Mouse (Mus musculus): ENCODE measurements at regions not wholly inside any gene's neighbourhood (a gene's known extent, or its start where the extent isn't known, plus 50 kb on each side); places are given as distances from the start of the nearest gene placed in this dataset.
"Not testable (repeated sequence)": the region's sequence is repeated elsewhere in the genome, so short reads cannot be mapped to it uniquely, and the experiment has no call there.

DNA sequence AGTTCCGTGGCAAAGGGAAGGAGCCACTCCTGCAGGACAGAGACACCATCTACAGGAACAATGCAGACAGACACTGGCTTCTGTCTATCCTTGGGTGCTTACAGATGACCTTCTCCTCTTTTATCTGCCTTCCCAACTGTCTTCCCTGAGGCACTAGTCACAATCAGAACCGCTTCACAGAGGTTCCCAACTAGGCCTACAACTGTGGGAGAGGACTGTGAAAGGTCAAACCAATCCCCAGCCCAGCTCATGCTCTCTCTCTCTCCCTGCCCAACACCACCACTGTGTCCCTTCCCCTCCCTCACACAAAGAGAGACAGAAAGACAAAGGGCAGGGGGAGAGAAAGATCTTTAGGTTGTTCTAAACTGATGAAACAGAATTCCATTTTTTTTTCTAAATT is 61.3 kb downstream of the Tmem17 start:
- WGBS, result 66% methylated on average over 2 of the region's 2 CpGs
- H3K4me1 ChIP-seq, result peaks cover 5% of the 10 kb centered on the region

DNA sequence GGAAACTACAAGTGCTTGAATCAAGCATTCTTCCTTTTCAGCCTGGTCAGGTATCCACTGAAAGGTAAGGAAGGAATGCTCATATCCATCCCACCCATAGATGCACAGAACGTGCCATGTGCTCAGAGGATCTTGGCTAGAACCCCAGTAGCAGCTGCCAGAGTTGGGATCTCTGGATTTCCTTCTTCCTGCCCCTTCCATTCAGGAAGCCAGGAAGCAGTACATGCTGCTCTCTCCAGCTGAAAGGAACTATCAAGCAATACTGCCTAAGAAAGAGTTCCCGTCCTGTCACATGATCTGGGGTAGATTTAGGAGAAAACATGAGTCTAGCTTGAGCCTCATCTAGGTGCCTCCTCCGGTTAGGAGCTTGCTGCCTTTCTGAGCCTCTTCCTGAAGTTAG is 61.9 kb downstream of the Tmem17 start:
- ATAC-seq (ENCODE audit: insufficient number of reproducible peaks, low FRiP score, low TSS enrichment, low read depth), result no peak
- H3K9ac ChIP-seq, result no peak overlapping the region
- 54% methylated on average over 3 of the region's 3 CpGs for WGBS

More for the DNA sequence above, 61.3 kb downstream of the Tmem17 start:
- Histone ChIP-seq H3K9me3 (no peaks in the 10 kb centered on the region), H3K27ac (no peak overlapping the region), H3K27me3 (no peaks in the 10 kb centered on the region), H3K9ac (no peak overlapping the region), H3K36me3 (no peaks in the 10 kb centered on the region), H3K4me3 (no peak overlapping the region), H3K4me2 (no peak overlapping the region)
- no peak for ATAC-seq (ENCODE audit: insufficient number of reproducible peaks, low FRiP score, low TSS enrichment, low read depth)

DNA sequence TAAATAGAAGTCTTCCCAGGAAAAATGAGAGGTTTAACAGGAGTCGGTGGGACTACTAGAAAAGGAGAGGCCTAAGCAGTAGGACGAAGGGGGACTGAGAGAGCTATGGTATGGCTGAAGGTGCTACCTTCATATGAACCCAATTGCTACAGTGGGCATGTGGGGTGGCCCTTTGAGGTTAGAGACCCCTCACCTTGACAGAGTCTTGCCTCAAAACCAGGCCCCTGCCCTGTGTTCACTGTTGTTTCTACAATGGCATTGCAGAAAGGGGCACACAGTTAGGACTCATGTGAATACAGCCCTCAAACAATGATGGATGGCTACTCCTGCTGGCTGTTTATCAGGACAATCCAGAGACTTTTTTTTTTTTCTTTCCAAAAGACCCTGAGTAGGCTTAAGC is 62.6 kb downstream of the Tmem17 start:
- WGBS, result 68% methylated on average over 2 of the region's 2 CpGs
- no peak overlapping the region for H3K27ac ChIP-seq
- H3K9ac ChIP-seq, result no peak overlapping the region
- H3K9me3 ChIP-seq, result no peaks in the 10 kb centered on the region
- H3K36me3 ChIP-seq, result no peaks in the 10 kb centered on the region
- peaks cover 5% of the 10 kb centered on the region for H3K4me1 ChIP-seq
- no peaks in the 10 kb centered on the region for H3K27me3 ChIP-seq
- no peak overlapping the region for H3K4me2 ChIP-seq
- no peak overlapping the region for H3K4me3 ChIP-seq
- ATAC-seq (ENCODE audit: insufficient number of reproducible peaks, low FRiP score, low TSS enrichment, low read depth), result no peak

More for the DNA sequence above, 61.9 kb downstream of the Tmem17 start:
- Histone ChIP-seq H3K27me3 (no peaks in the 10 kb centered on the region), H3K9me3 (no peaks in the 10 kb centered on the region), H3K36me3 (no peaks in the 10 kb centered on the region), H3K4me1 (peaks cover 5% of the 10 kb centered on the region), H3K4me3 (no peak overlapping the region), H3K4me2 (no peak overlapping the region), H3K27ac (no peak overlapping the region)

DNA sequence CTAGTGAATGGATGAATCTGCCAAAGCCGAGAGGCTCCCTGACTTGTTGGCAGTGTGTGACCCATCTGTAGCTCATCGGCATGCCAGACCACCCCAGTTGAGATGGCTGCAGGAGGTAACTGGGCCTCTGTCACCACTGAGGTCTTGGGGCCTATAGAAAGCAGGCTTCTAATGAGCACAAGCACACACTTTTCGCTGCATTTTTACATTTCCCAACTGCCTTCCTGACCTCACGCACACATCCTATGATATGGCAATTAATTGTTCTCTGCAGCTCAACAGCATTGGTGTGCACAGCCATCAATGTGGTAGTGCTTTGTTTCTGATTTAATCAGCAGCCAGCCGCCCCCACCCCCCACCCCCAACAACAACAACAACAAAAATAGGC is 72.2 kb downstream of the Tmem17 start:
- Histone ChIP-seq H3K4me1 (peaks cover 34% of the 10 kb centered on the region), H3K9me3 (no peaks in the 10 kb centered on the region), H3K9ac (no peak overlapping the region), H3K4me3 (no peak overlapping the region), H3K4me2 (no peak overlapping the region; the same call in 1 of the 2 replicates), H3K27me3 (no peaks in the 10 kb centered on the region), H3K36me3 (no peaks in the 10 kb centered on the region), H3K27ac (0 out of 2 replicates have a peak overlapping the region, but pooled peaks have one; percentile 59)
- WGBS, result 27% methylated on average over 5 of the region's 5 CpGs
- no peak for ATAC-seq (ENCODE audit: insufficient number of reproducible peaks, low FRiP score, low TSS enrichment, low read depth)

DNA sequence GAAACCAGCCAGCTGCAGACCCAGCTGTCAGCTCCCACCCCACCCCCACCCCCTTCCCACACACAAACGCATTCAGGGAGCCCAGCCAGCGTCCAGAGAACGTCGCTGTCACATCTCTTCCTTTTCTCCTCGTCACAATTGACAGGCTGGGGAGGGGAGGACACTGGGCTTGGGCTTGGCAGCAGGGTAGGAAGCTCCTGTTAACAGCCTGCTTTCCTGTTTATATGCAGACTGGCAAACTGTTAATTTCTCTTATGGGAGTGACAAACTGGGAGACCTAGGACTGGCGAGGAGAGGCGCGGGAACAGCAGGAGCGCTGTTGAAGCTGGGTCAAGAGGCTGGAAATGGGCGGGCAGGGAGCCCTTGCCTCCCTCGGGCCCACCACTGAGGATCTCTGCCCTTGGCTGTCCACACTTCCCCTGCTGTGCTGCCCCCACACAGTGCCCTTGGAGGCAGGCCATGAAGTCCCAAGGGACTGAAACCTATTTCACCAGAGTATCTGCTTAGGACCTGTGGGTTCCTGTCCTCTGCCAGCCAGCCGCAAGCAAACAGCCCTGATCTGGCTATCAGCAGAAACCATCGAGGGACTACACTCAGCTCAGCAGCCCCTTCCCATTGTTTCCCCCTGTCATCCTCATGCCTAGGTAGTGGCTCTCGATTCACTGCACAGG is 72.7 kb downstream of the Tmem17 start:
- Histone ChIP-seq H3K27ac (peak overlapping the region; percentile 59; the same call in 1 of the 2 replicates), H3K4me1 (peaks cover 37% of the 10 kb centered on the region), H3K9me3 (no peaks in the 10 kb centered on the region), H3K9ac (no peak overlapping the region), H3K4me3 (no peak overlapping the region), H3K4me2 (peak overlapping the region; percentile 32), H3K36me3 (no peaks in the 10 kb centered on the region), H3K27me3 (no peaks in the 10 kb centered on the region)
- 19% methylated on average over 14 of the region's 14 CpGs for WGBS
- no peak for ATAC-seq (ENCODE audit: insufficient number of reproducible peaks, low FRiP score, low TSS enrichment, low read depth)

DNA sequence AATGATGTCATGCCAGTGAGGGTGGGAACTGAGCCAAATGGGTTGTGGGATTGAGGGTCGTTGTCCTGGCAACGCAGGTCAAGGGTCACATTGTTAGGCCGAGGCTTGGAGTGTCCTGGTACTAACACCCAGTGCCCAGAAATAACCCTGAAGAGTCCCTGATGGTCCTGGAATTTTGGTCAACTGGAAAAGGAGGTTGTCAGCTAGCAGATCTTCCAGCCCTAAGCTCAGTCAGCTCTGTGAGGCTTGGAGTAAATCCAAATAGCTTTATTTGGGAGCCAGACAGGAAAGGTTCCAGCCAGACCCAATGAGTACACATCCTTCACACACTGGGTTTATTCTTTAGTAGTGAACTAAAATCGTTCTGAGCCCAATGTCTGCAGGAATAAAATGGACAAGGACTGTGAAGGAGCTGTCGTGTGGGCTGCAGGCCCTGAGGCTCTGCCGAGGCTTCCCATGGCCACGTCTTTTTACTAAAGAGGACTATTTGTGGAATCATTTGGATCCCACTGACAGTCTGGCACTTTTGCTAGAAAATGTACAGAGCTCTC is 75.9 kb downstream of the Tmem17 start:
- H3K4me2 ChIP-seq, result no peak overlapping the region
- peak overlapping the region; percentile 70 for H3K27ac ChIP-seq
- 41% methylated on average over 7 of the region's 7 CpGs for WGBS
- H3K9ac ChIP-seq, result no peak overlapping the region
- ATAC-seq (ENCODE audit: insufficient number of reproducible peaks, low FRiP score, low TSS enrichment, low read depth), result peak; percentile 35; the same call in 1 of the 2 replicates
- H3K27me3 ChIP-seq, result no peaks in the 10 kb centered on the region
- no peaks in the 10 kb centered on the region for H3K9me3 ChIP-seq
- peaks cover 38% of the 10 kb centered on the region for H3K4me1 ChIP-seq
- H3K36me3 ChIP-seq, result no peaks in the 10 kb centered on the region
- H3K4me3 ChIP-seq, result no peak overlapping the region

DNA sequence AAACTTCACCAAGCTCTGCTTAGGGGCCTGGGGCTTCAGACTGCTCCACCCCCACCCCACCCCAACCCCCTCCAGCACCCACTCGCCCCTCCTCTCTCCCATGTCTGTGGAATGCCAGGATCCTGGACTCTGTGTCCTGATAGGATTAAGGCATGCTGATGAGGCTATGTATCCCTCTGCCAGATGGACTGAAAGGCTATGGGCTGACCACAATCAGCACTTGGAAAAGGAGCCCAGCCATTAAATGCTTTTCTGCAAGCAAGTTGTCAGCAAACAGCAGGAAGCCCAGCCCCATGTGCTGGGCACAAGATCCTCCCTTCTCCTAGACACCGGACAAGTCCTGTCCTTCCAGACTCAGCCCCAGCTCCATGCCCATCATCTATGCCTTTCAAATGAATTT is 76.7 kb downstream of the Tmem17 start:
- H3K27me3 ChIP-seq, result no peaks in the 10 kb centered on the region
- H3K4me2 ChIP-seq, result no peak overlapping the region
- no peak for ATAC-seq (ENCODE audit: insufficient number of reproducible peaks, low FRiP score, low TSS enrichment, low read depth)
- H3K9ac ChIP-seq, result no peak overlapping the region
- H3K36me3 ChIP-seq, result no peaks in the 10 kb centered on the region
- peak overlapping the region; percentile 70 for H3K27ac ChIP-seq
- no peaks in the 10 kb centered on the region for H3K9me3 ChIP-seq
- 41% methylated on average over 2 of the region's 2 CpGs for whole genome bisulfite sequencing
- H3K4me3 ChIP-seq, result no peak overlapping the region
- peaks cover 38% of the 10 kb centered on the region for H3K4me1 ChIP-seq

DNA sequence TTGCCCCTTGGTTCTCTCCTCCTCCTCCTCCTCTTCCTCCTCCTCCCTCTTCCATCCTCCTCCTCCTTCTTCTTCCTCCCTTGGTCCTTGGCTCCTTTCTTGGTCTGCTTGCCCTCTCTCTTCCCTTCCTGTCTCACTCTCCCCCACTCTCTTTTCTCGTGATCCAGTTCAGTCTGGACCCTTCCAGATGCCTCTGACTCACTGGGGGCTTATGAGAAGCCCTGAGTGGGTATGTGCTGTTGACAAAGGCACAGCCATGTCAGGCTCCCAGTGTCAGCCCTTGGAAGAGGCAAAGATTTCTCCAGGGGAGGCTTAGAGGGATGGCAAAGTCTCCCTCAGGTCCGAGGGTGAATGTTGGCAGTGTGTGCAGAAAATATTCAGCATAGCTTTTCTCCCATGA is 78.0 kb downstream of the Tmem17 start:
- Histone ChIP-seq H3K4me3 (no peak overlapping the region), H3K9ac (no peak overlapping the region), H3K36me3 (no peaks in the 10 kb centered on the region), H3K9me3 (no peaks in the 10 kb centered on the region), H3K4me2 (no peak overlapping the region), H3K27ac (no peak overlapping the region), H3K27me3 (no peaks in the 10 kb centered on the region), H3K4me1 (peaks cover 28% of the 10 kb centered on the region)
- WGBS, result 58% methylated on average over 2 of the region's 2 CpGs
- ATAC-seq (ENCODE audit: insufficient number of reproducible peaks, low FRiP score, low TSS enrichment, low read depth), result no peak

DNA sequence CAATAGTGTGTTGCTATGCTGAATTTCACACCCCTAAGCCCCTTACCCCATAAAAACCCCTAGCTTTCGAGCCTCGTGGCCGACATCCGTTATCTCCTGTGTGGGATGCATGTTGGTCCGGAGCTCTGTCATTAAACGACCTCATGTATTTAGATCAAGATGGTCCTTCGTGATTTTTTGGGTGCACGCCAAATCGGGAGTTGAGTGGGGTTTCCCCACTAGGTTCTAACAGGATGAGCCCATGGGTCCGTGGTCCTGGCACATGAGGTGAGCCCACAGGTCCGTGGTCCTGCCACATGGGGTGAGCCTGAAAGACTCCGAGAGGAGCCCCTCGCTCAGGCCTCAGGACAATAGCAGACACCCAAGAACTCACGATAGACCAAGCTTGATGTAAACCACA is 79.2 kb downstream of the Tmem17 start:
- 86% methylated on average over 14 of the region's 14 CpGs for WGBS
- not testable (repeated sequence) for H3K9ac ChIP-seq; ATAC-seq (ENCODE audit: insufficient number of reproducible peaks, low FRiP score, low TSS enrichment, low read depth); H3K9me3 ChIP-seq; H3K4me2 ChIP-seq; H3K27me3 ChIP-seq; H3K4me3 ChIP-seq; H3K36me3 ChIP-seq; H3K27ac ChIP-seq
- H3K4me1 ChIP-seq, result peaks cover 24% of the 10 kb centered on the region

DNA sequence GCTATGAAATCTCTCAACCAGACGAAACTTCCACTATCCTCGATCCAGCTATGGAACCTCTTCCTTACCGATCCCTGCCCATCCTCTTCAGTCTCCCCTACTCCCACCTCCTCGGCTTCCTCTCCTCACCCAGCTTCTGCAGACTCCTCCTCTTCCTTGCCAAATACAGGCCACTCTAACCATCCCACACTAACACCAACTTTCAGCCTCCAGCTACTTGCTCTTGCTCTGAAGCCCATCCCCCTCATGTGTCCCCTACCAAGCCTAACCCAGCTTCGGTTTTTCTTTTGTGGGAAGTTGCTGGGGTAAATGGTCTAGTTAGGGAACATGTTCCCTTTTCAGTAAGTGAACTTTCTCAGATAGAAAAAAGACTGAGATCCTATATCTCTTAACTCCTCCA is 80.8 kb downstream of the Tmem17 start:
- H3K4me3 ChIP-seq, result no peak overlapping the region
- no peak overlapping the region for H3K9ac ChIP-seq
- H3K27ac ChIP-seq, result no peak overlapping the region
- no peaks in the 10 kb centered on the region for H3K27me3 ChIP-seq
- 84% methylated on average over 5 of the region's 5 CpGs for WGBS
- no peak overlapping the region for H3K4me2 ChIP-seq
- no peak for ATAC-seq (ENCODE audit: insufficient number of reproducible peaks, low FRiP score, low TSS enrichment, low read depth)
- no peaks in the 10 kb centered on the region for H3K36me3 ChIP-seq
- no peaks in the 10 kb centered on the region for H3K9me3 ChIP-seq
- peaks cover 17% of the 10 kb centered on the region for H3K4me1 ChIP-seq

DNA sequence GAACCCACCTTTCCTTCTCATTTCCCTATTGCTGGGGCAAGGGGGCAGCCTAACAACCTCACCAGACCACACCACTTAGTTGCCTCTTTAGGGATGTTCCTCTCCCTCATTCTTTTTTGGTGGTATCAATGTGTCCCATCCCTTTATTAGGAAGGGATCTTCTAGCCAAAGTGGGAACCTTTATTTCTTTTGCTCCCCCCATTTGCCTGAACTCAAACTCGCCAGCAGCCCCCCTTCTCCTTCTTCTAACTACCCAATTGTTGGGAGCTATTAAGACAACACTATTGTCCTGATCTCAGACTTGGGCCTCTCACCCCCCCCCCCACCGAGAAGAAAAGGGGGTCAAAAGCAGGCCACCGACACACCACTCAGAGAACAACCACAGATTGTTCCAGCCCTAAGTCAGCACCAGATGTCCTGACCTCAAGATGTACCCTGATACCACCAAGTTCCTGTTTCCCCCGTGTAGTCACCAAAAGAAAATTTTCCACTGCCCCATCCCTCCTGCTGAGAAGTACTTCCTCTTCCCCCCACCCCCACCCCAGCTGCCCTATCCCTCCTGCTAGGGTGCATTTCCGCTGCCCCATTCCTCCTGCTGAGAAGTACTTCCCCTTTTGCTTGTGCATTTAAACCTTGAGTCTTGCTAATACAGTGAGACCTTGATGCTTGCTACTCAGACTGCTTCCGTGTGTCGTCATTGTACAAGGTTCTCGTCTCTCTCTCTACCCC is 84.4 kb downstream of the Tmem17 start:
- no peaks in the 10 kb centered on the region for H3K9me3 ChIP-seq
- no peak overlapping the region for H3K4me3 ChIP-seq
- no peaks in the 10 kb centered on the region for H3K4me1 ChIP-seq
- ATAC-seq (ENCODE audit: insufficient number of reproducible peaks, low FRiP score, low TSS enrichment, low read depth), result no peak
- H3K36me3 ChIP-seq, result no peaks in the 10 kb centered on the region
- no peak overlapping the region for H3K4me2 ChIP-seq
- WGBS, result 82% methylated on average over 8 of the region's 8 CpGs
- no peak overlapping the region for H3K9ac ChIP-seq
- H3K27ac ChIP-seq, result no peak overlapping the region
- H3K27me3 ChIP-seq, result no peaks in the 10 kb centered on the region

DNA sequence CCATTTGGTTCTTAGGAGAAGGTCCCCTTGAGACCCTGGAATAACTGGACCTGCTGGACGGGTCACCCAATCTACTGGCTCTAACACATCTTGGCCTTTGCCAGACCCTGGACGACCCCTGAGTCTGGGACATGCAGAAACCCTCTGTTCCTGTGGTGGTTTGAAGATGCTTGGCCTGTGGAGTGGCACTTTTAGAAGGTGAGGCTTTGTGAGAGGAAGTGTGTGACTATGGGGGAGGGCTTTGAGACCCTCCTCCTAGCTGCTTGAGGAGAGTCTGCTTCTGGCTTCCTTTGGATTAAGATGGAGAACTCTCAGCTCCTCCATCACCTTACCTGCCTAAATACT is 84.9 kb downstream of the Tmem17 start:
- H3K27ac ChIP-seq, result no peak overlapping the region
- H3K36me3 ChIP-seq, result no peaks in the 10 kb centered on the region
- H3K4me3 ChIP-seq, result no peak overlapping the region
- H3K9me3 ChIP-seq, result no peaks in the 10 kb centered on the region
- H3K27me3 ChIP-seq, result no peaks in the 10 kb centered on the region
- no peaks in the 10 kb centered on the region; the same call in 1 of the 2 replicates for H3K4me1 ChIP-seq
- H3K4me2 ChIP-seq, result no peak overlapping the region
- WGBS, result 85% methylated on average over 2 of the region's 2 CpGs
- no peak for ATAC-seq (ENCODE audit: insufficient number of reproducible peaks, low FRiP score, low TSS enrichment, low read depth)
- no peak overlapping the region for H3K9ac ChIP-seq
